Mouse (Mus musculus): Measurements from ENCODE around the gene Tmem95.
"Not testable (repeated sequence)": the region's sequence is repeated elsewhere in the genome, so short reads cannot be mapped to it uniquely, and the experiment has no call there.

Tmem95 gene

DNA sequence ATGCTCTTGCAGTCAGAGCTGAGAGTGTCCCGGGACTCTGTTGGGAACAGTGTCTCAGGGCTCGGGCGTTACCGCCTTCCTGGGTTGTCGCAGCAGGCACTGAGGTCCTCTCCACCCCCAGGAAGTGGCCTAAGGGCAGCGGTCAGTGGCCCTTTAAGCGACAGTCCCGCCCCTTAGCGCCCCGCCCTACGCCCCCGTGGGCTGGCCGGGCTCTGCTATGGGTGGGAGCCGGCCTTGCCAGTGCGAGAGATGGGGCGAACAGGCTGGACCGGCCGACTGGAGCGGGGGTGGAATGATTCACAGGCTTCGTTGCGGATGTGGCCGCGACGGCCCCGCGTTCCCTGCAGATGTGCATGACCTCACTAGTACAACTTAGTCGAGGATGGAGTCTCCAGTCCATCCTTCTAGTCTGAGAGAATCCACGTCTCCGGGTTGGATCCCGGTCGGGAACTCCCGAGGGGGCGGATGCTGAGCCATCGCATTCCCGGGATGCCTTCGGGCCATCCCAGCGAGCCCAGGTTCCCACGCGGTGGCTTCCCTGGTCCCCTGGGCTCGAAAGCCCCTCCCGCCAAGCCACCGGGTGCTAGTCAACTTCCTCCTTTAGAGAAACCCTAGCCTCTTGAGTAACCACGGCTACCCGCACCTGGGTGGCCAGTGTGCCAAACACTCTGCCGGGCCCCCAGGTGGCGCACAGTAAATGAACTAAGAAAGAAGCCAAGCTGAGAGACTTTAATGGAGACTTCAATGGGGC is 3.2 kb upstream of the Tmem95 start, which contains the start of gene Kctd11:
Gene Kctd11 (minus strand): TSS at position 554 of the 751 bp plus-strand sequence.
- DNase-seq (ENCODE audit: low read depth, low spot score), result peak; percentile 77

GRCm38 (mm10) chr11:69880506-69880852 is 2.7 kb upstream of the Tmem95 start:
- peak; percentile 80 for DNase-seq (ENCODE audit: low read depth, low spot score)

DNA sequence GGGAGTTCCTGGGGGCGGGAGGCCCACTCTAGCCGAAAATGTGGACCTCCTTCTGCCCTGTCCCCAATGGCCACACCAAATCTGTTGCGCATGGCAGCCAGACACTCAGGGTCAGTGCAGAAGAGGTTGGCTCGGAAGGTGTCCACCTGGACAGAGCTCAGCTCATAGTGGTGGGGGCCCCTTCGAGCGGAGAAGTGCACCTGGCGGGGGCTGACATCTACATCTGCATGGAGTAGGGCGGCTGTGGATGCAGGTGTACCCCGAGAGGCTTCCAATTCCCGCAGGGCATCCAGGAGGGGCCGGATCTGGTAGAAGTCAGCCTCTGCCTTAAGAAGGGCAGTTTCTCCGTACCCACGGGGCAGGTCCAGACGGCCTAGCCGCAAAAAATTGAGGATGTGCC is 1.9 kb upstream of the Tmem95 start:
- DNase-seq (ENCODE audit: low read depth, low spot score), result no peak

DNA sequence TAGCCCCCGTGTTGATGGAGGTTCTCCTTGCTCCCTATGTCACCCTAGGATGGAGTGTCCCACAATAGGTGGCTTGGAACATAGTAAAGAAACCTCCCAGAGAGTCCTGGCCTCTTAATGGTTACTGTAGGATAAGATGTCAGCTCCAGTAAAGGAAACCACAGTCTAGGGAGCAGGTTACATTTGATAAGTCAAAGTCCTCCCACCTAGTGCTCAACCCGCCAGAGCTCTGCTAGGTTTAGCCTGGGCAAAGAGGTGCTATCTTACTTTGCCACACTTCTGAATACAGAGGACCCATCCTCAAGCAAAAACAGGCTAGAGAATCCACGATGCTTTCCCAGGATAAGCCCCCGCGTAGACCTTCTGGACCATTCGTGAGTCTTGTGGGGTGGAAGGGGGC is 1.1 kb upstream of the Tmem95 start:
- no peak for DNase-seq (ENCODE audit: low read depth, low spot score)

- DNase-seq (ENCODE audit: low read depth, low spot score), result no peak
Measured at GRCm38 (mm10) chr11:69878399-69878798, 581 bp upstream of the Tmem95 start.

GRCm38 (mm10) chr11:69876867-69877266 is 951 bp downstream of the Tmem95 start:
- peak; percentile 86 for DNase-seq (ENCODE audit: low read depth, low spot score)

- DNase-seq (ENCODE audit: low read depth, low spot score), result no peak
Measured at GRCm38 (mm10) chr11:69876186-69876585, 1.6 kb downstream of the Tmem95 start.

GRCm38 (mm10) chr11:69872451-69872850 is 5.4 kb downstream of the Tmem95 start:
- DNase-seq (ENCODE audit: low read depth, low spot score), result no peak

- no peak for DNase-seq (ENCODE audit: low read depth, low spot score)
Measured at GRCm38 (mm10) chr11:69871822-69872221, 6.0 kb downstream of the Tmem95 start.

DNA sequence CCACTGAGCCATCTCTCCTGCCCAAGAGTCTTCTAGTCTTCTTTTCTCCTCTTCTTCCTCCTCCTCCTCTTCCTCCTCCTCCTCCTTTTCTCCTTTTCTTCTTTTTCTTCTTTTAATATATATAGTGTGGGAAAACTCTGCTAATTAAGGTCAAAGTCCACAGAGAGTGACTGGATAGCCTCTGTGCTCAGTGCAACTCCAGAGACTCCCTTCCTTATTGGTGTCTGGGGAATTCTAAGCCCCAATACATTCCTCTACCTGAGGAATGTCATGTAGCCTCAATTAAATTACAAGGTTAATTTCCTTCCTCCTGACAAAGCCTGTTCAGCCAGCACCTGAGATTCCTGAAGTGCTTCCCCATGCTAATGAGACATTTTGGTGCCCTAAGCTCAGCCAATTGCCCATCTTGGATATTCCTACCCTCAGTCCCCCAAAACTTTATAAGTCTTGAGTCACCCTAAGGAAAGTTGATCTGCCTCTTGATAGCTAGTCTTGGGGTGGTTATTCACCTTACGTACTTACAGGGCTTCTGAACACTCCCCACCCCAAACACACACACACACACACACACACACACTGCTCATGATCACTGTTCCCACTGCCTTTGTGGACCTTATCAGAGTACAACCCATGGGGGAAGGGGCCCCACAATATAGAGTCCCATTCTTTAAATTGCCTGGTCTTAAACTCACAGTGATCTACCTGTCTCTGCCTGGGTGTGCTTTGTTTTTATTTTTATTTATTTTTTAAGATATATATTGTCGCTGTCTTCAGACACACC is 7.3 kb downstream of the Tmem95 start:
- DNase-seq (ENCODE audit: low read depth, low spot score), result no peak

GRCm38 (mm10) chr11:69867335-69867734 is 10.5 kb downstream of the Tmem95 start:
- no peak for DNase-seq (ENCODE audit: low read depth, low spot score)

- DNase-seq (ENCODE audit: low read depth, low spot score), result no peak
Measured at GRCm38 (mm10) chr11:69865561-69865960, 12.3 kb downstream of the Tmem95 start.

DNA sequence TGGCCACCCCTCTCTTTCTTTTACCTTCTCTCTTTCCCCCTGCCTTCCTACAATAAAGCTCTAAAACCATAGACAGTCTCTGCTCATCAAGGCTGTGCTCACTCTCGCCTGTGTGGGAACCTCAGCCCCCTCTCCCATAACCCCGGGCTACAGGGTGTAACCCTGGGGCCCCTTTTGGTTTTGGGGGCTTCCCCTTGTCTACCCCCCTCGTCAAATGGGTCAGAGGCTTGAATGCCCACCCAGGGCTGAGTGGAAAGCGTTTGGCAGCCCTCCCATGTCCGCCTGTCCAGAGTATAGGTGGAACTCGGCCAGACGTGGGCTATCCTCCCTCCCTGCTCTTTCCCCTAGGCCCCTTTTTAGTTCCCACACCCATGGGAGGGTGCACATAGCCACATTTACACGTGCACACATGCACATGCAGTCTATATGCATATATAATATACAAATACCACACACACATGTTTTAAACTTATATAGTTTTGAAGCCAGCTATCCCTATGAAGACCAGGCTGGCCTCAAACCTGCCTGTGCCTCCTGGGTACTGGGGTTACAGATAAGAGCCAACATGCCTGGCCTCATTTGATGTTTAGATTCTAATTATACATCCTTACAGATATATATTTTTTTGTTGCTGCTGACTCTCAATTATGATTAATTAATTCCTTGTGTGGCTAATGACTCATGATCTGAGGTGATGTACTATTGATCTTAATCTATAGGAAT is 13.5 kb downstream of the Tmem95 start:
- DNase-seq (ENCODE audit: low read depth, low spot score), result no peak

DNA sequence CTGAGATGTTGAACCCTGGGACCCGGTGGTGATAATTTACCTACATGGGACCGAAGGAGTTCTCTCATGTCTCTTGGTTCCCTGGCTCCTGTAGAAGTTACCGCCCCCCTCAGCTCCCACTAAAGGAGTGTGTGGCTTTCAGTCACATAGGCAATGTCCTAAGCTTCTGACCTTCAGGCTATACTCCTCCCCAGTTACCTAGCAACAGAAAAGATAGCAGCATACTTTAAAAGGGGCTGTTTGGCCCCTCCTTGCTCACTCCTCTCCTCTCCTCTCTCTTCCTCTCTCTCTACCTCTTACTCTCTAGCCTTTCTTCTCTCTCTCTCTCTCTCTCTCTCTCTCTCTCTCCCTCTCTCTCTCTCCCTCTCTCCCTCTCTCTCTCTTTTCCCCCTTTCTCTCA is 14.1 kb downstream of the Tmem95 start:
- not testable (repeated sequence) for DNase-seq (ENCODE audit: low read depth, low spot score)

GRCm38 (mm10) chr11:69858113-69858998 is 19.5 kb downstream of the Tmem95 start, which contains the start of gene Tnk1:
Tnk1 (minus strand) TSS chr11:69858730.
- no peak for DNase-seq (ENCODE audit: low read depth, low spot score)

GRCm38 (mm10) chr11:69855347-69855746 is 22.5 kb downstream of the Tmem95 start:
- DNase-seq (ENCODE audit: low read depth, low spot score), result no peak

DNA sequence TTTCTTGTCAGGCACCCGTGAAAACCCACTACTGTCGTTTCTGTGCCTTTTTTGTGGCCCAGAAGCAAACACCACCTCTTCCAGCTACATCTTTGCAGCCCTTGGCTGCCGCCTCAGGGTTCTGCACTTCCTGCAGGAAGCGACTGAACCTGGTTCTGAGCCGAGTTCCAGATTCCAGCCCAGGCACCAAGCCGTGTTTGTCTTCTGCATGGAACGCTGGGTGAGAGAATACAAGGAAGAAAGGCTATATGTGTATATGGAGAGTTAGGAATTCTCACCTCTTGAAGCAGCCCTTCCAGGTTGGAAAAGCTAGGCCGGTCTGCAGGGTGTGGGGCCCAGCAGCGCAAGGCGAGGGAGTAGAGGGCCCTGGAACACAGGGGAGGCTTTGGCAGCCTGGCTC is 23.1 kb downstream of the Tmem95 start:
- no peak for DNase-seq (ENCODE audit: low read depth, low spot score)

DNA sequence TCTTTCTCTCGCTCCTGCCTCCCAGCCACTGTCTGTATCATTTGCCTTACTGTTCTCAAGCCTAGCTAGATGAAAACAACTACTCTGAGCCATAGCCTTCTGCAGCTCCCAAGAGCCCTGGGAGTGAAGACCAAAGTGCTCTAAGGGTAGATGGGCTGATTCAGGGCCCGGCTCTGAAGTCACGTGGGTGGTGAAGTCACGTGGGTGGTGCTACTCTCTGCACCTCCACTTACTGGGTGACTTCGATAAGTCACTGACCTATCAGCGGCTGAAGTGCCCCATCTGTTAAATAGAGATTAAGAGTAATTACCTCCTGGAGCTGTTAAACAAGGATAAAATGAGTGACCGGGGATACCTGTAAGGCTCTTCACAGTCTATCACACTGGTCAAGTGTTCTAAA is 23.8 kb downstream of the Tmem95 start:
- no peak for DNase-seq (ENCODE audit: low read depth, low spot score)

GRCm38 (mm10) chr11:69850754-69851153 is 27.1 kb downstream of the Tmem95 start:
- DNase-seq (ENCODE audit: low read depth, low spot score), result no peak

DNA sequence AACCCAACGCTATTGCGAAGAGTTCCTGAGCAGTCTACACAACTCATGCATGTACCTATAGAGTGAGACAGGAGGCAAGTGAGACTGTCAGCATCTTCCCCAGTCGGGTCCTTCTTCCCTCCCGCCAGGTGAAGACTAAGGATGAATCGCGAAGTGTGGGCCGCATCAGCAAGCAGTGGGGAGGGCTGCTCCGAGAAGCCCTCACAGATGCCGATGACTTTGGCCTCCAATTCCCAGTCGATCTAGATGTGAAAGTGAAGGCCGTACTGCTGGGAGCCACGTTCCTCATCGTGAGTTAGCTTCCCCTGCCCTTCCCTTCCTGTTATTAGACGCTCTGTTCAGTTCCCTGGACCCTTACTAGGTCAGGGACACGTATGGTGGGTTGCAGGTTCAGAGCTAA is 27.9 kb downstream of the Tmem95 start:
- DNase-seq (ENCODE audit: low read depth, low spot score), result no peak

GRCm38 (mm10) chr11:69849128-69849527 is 28.7 kb downstream of the Tmem95 start:
- no peak for DNase-seq (ENCODE audit: low read depth, low spot score)
